Mouse (Mus musculus) heart, adult 2 months (tissue): ENCODE results near the gene Dglucy. TPM values are rescaled to one million over a fixed set of nuclear protein-coding genes. Genes with fewer than 3 reads are reported as not detected.

Experiments used
- DNase-seq, 2 experiments: peaks; one replicate each; pipeline ENCODE4 v3.0.0; 2021
- H3K27ac ChIP-seq: fragments of 200-600 bp; 2 replicates; pipeline ENCODE4 v1.8.1; 2022
- H3K27me3 ChIP-seq: fragments of 200-500 bp; 2 replicates; pipeline ENCODE4 v1.6.1; 2012; ENCODE audit warnings: mild to moderate bottlenecking, low read length, inconsistent platforms, mixed read lengths; ENCODE audit not compliant: control insufficient read depth, insufficient read depth
- H3K36me3 ChIP-seq: fragments of 200-500 bp; 2 replicates; pipeline ENCODE4 v1.6.1; 2012; ENCODE audit warnings: low read length, inconsistent platforms; ENCODE audit not compliant: control insufficient read depth, insufficient read depth
- H3K4me1 ChIP-seq: fragments of 200-500 bp; 2 replicates; pipeline ENCODE4 v1.6.1; 2011; ENCODE audit warnings: low read length; ENCODE audit not compliant: control insufficient read depth, insufficient read depth
- H3K4me3 ChIP-seq: fragments of 200-600 bp; 2 replicates; pipeline ENCODE4 v1.8.1; 2022
- H3K79me2 ChIP-seq: fragments of 200-500 bp; replicated peaks from 2 replicates; pipeline ENCODE4 v1.6.1; 2012; ENCODE audit warnings: mild to moderate bottlenecking, inconsistent platforms, low read length, moderate library complexity, mixed read lengths; ENCODE audit not compliant: control insufficient read depth, insufficient read depth
- H3K9ac ChIP-seq: fragments of 200-500 bp; 2 replicates; pipeline ENCODE4 v1.6.1; 2012; ENCODE audit warnings: low read depth, mild to moderate bottlenecking, control low read depth, inconsistent platforms, low read length, mixed read lengths
- CTCF ChIP-seq: fragments of 200-600 bp; IDR thresholded peaks from 2 replicates; pipeline ENCODE4 v1.8.1; 2022; ENCODE audit warnings: antibody characterized with exemption, mild to moderate bottlenecking, moderate library complexity
- EP300 ChIP-seq: fragments of 200-500 bp; IDR thresholded peaks from 2 replicates; pipeline ENCODE4 v1.6.1; 2011; ENCODE audit warnings: low read depth, low read length, control low read depth; ENCODE audit not compliant: insufficient read depth
- POLR2A ChIP-seq: fragments of 200-500 bp; IDR thresholded peaks from 2 replicates; pipeline ENCODE4 v1.6.1; 2011; ENCODE audit warnings: mild to moderate bottlenecking, low read depth, low read length, control low read depth; ENCODE audit not compliant: insufficient read depth
- WGBS: fragments of 180-500 bp; shearing (Covaris S2); methylation state at CpG from one replicate; pipeline ENCODE4 v1.1.7; 2018; 5-methylcytosine and 5-hydroxymethylcytosine counted together
- intact Hi-C: fragments of 180-260 bp; cut with DNase I; formaldehyde crosslinking; loops from one replicate; pipeline ENCODE4 v1.15.1; 2025
- polyA plus RNA-seq: library from polyadenylated mRNA; depleted of rRNA; stranded (reverse); fragments of >200 nt; gene quantifications from 2 replicates; pipeline ENCODE4 v1.2.3, GENCODE M21; 2012
- total RNA-seq, 2 experiments: library from RNA; stranded (reverse); gene quantifications; 2 replicates each; pipeline ENCODE4 v1.2.3; 2021

The Dglucy gene
- total and polyA plus RNA-seq, 3 experiments = 36.8 to 64.0 (median 60.9) TPM

DNA sequence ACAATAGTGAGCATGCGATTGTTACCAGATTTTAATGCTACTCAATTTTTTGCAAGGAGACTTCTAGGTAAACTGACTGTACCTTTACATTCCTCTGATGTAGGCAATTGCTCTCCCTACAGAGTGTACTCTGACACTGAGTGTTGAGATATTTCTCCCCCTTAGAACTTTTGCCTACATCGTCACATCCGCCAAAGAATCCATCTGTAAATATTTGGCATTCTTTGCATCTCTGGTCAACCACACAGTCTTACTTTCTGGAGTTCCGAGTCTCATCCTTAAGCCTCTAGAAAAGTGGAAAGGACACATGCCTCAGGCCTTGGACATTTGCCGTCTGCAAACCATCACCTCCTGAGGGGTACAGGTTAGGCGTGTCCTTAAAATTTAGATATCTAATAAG lies 1.9 kb upstream of the Dglucy start:
- TF ChIP-seq POLR2A (no peak), CTCF (no peak), EP300 (no peak)
- Histone ChIP-seq H3K4me3 (no peak overlapping the region), H3K79me2 (no peaks in the 10 kb centered on the region), H3K36me3 (no peaks in the 10 kb centered on the region), H3K9ac (no peak overlapping the region), H3K27ac (no peak overlapping the region), H3K4me1 (peaks cover 28% of the 10 kb centered on the region), H3K27me3 (no peaks in the 10 kb centered on the region)
- DNase-seq = peak in 1 of 2 experiments; percentile 2
- intact Hi-C loops = loop anchor here (10.0 kb wide), 1 partner anchor 238 kb away; no protein-coding TSS in a partner anchor
- 94% methylated on average over 6 of the region's 6 CpGs for WGBS

GRCm38 (mm10) chr12:100778276-100778933 lies 452 bp upstream of the Dglucy start:
- Histone ChIP-seq H3K4me3 (peak overlapping the region; percentile 52), H3K9ac (peak overlapping the region; percentile 17; the same call in 1 of the 2 replicates), H3K27me3 (no peaks in the 10 kb centered on the region), H3K36me3 (no peaks in the 10 kb centered on the region), H3K27ac (peak overlapping the region; percentile 97), H3K79me2 (no peaks in the 10 kb centered on the region), H3K4me1 (peaks cover 21% of the 10 kb centered on the region)
- intact Hi-C loops = loop anchor here (2.0 to 10.0 kb wide), 3 partner anchors 54 to 236 kb away; no protein-coding TSS in a partner anchor
- TF ChIP-seq CTCF = no peak
- TF ChIP-seq POLR2A = no peak
- no peak for TF ChIP-seq EP300
- no peak for DNase-seq
- WGBS = 35% methylated on average over 10 of the region's 10 CpGs

GRCm38 (mm10) chr12:100780416-100780815 lies 1.6 kb downstream of the Dglucy start:
- peaks cover 15% of the 10 kb centered on the region for H3K4me1 ChIP-seq
- DNase-seq = no peak
- H3K9ac ChIP-seq = no peak overlapping the region
- H3K27me3 ChIP-seq = no peaks in the 10 kb centered on the region
- H3K36me3 ChIP-seq = no peaks in the 10 kb centered on the region
- TF ChIP-seq POLR2A (no peak), CTCF (no peak), EP300 (no peak)
- no peaks in the 10 kb centered on the region for H3K79me2 ChIP-seq
- WGBS = 97% methylated on average over 10 of the region's 10 CpGs
- H3K27ac ChIP-seq = no peak overlapping the region
- intact Hi-C loops = no loop called here
- no peak overlapping the region for H3K4me3 ChIP-seq

GRCm38 (mm10) chr12:100781428-100782120 lies 2.7 kb downstream of the Dglucy start:
- H3K4me1 ChIP-seq = peaks cover 11% of the 10 kb centered on the region
- H3K79me2 ChIP-seq = no peaks in the 10 kb centered on the region
- no peak for TF ChIP-seq POLR2A
- TF ChIP-seq CTCF = no peak
- TF ChIP-seq EP300 = no peak
- peak in 1 of 2 experiments; percentile 12 for DNase-seq
- no peak overlapping the region for H3K9ac ChIP-seq
- no peak overlapping the region for H3K27ac ChIP-seq
- H3K36me3 ChIP-seq = no peaks in the 10 kb centered on the region
- intact Hi-C loops = no loop called here
- no peak overlapping the region for H3K4me3 ChIP-seq
- WGBS = 92% methylated on average over 13 of the region's 13 CpGs
- H3K27me3 ChIP-seq = no peaks in the 10 kb centered on the region

DNA sequence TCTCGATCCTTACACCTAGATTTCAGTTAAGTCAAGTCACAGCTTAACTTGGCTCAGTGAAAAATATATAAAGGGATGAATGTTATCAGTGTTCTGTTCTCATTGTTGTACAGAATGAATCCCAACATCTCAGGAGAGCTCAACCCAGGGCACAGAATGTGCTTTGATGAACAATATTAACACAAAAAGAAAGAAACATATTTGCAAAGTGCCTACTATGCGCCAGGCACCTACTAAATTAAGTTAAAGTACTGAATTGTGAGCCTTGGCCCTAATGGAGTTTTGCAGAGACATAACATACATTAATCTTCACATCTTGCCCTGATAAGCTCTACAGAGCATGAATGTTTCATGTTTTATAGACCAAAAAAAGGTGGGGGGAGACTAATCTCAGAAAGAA lies 5.3 kb downstream of the Dglucy start:
- no peak overlapping the region for H3K27ac ChIP-seq
- no peak for DNase-seq
- intact Hi-C loops = no loop called here
- peaks cover 4% of the 10 kb centered on the region for H3K4me1 ChIP-seq
- H3K79me2 ChIP-seq = no peaks in the 10 kb centered on the region
- H3K4me3 ChIP-seq = no peak overlapping the region
- H3K9ac ChIP-seq = no peak overlapping the region
- 89% methylated on average over 2 of the region's 2 CpGs for whole genome bisulfite sequencing
- TF ChIP-seq POLR2A = no peak
- no peak for TF ChIP-seq CTCF
- H3K27me3 ChIP-seq = no peaks in the 10 kb centered on the region
- H3K36me3 ChIP-seq = no peaks in the 10 kb centered on the region

- intact Hi-C loops = no loop called here
- no peak overlapping the region for H3K27ac ChIP-seq
- no peak overlapping the region for H3K9ac ChIP-seq
- DNase-seq = peak in 1 of 2 experiments; percentile 16
- WGBS = 23% methylated on average over 7 of the region's 7 CpGs
- H3K4me1 ChIP-seq = no peaks in the 10 kb centered on the region
- no peak overlapping the region for H3K4me3 ChIP-seq
- no peaks in the 10 kb centered on the region for H3K36me3 ChIP-seq
- TF ChIP-seq EP300 = no peak
- no peak for TF ChIP-seq CTCF
- no peak for TF ChIP-seq POLR2A
- no peaks in the 10 kb centered on the region for H3K27me3 ChIP-seq
- H3K79me2 ChIP-seq = no peaks in the 10 kb centered on the region
These were observed 6.5 kb downstream of the Dglucy start for GRCm38 (mm10) chr12:100785344-100785743.
